Mouse (Mus musculus): Measurements from ENCODE around the gene Plch2. TPM values are rescaled to one million over a fixed set of nuclear protein-coding genes. Genes with fewer than 3 reads are reported as not detected.

Gene Plch2
- polyA plus RNA-seq, 1 experiment from 2014 or later: 13.7 TPM

- Histone ChIP-seq H3K9ac (no peak overlapping the region), H3K27ac (no peak overlapping the region), H3K4me1 (peaks cover 8% of the 10 kb centered on the region; the same call in 1 of the 2 replicates), H3K4me3 (no peak overlapping the region), H3K36me3 (no peaks in the 10 kb centered on the region), H3K9me3 (no peaks in the 10 kb centered on the region), H3K27me3 (no peaks in the 10 kb centered on the region), H3K4me2 (no peak overlapping the region)
- no peak for ATAC-seq (ENCODE audit: insufficient number of reproducible peaks, low FRiP score, low TSS enrichment, low read depth)
- 50% methylated on average over 13 of the region's 13 CpGs for WGBS
Observed at GRCm38 (mm10) chr4:154933306-154933907, 123.2 kb downstream of the Plch2 start.

Other genes with a start within 250 kb of the Plch2 start
- gene Ttc34, start 219.3 kb downstream of the Plch2 start, polyA plus RNA-seq (2015; fragmentation: Nextera tagmentation; extraction: Ambion mirVana): 0.12 and 0.27 TPM in 2 replicates
- 0.20 and 0.23 TPM in 2 replicates for gene Mmel1, start 187.2 kb downstream of the Plch2 start, polyA plus RNA-seq (2015; fragmentation: Nextera tagmentation; extraction: Ambion mirVana)
- 57.3 and 65.5 TPM in 2 replicates for gene Fam213b, start 157.6 kb downstream of the Plch2 start, polyA plus RNA-seq (2015; fragmentation: Nextera tagmentation; extraction: Ambion mirVana)
- gene Tnfrsf14, start 128.2 kb downstream of the Plch2 start, polyA plus RNA-seq (2015; fragmentation: Nextera tagmentation; extraction: Ambion mirVana): 0.86 and 1.1 TPM in 2 replicates
- 1.1 and 1.3 TPM in 2 replicates for gene Hes5, start 95.9 kb downstream of the Plch2 start, polyA plus RNA-seq (2015; fragmentation: Nextera tagmentation; extraction: Ambion mirVana)
- 35.4 and 38.6 TPM in 2 replicates for gene Pank4, start 92.7 kb downstream of the Plch2 start, polyA plus RNA-seq (2015; fragmentation: Nextera tagmentation; extraction: Ambion mirVana)
- gene Pex10, start 10.2 kb upstream of the Plch2 start, polyA plus RNA-seq (2015; fragmentation: Nextera tagmentation; extraction: Ambion mirVana): 21.3 and 22.8 TPM in 2 replicates
- 170 and 176 TPM in 2 replicates for gene Rer1, start 29.6 kb upstream of the Plch2 start, polyA plus RNA-seq (2015; fragmentation: Nextera tagmentation; extraction: Ambion mirVana)
- 5.0 and 6.2 TPM in 2 replicates for gene Morn1, start 29.8 kb upstream of the Plch2 start, polyA plus RNA-seq (2015; fragmentation: Nextera tagmentation; extraction: Ambion mirVana)
- 25.2 and 26.8 TPM in 2 replicates for gene Ski, start 165.8 kb upstream of the Plch2 start, polyA plus RNA-seq (2015; fragmentation: Nextera tagmentation; extraction: Ambion mirVana)
- gene Faap20, start 193.0 kb upstream of the Plch2 start, polyA plus RNA-seq (2015; fragmentation: Nextera tagmentation; extraction: Ambion mirVana): 74.0 and 76.2 TPM in 2 replicates

Measured in limb, embryonic 15.5 days (tissue).